Mouse (Mus musculus) heart, postnatal 0 days (tissue): ENCODE measurements at regions not wholly inside any gene's neighbourhood (a gene's known extent, or its start where the extent isn't known, plus 50 kb on each side); places are given as distances from the start of the nearest gene placed in this dataset.

ENCODE experiments used
- CTCF ChIP-seq: IDR thresholded peaks from 2 replicates; pipeline ENCODE4 v1.5.1; 2016; ENCODE audit warnings: antibody characterized with exemption, control low read depth, low read depth
- EP300 ChIP-seq: IDR thresholded peaks from 2 replicates; pipeline ENCODE4 v1.6.1; 2016; ENCODE audit warnings: antibody characterized with exemption, low read depth

DNA sequence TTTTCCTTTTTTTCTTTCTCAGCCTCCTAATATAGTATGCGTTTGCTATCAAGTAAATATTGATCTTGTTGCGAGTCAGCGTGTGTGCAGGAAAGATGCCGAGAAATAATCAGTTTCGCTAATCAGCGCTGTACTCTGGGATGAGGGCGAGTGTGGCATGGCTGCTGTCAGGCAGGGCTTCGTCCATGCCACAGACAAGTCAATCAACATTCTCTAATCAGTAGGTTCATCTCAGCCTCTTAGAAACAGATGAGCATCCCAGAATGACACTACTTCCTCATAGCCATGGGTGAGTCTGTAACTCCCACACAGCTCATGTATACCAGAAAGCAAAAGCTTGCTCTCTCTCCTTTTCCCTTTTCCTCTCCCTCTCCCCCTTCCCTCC lies 199.8 kb downstream of the En1 start:
- no peak for TF ChIP-seq CTCF
- no peak for TF ChIP-seq EP300
